Mouse (Mus musculus) gastrocnemius, postnatal 25 days (tissue): Measurements from ENCODE around the gene Prss47. TPM values are rescaled to one million over a fixed set of nuclear protein-coding genes. Genes with fewer than 3 reads are reported as not detected.

Source experiments
- DNase-seq: peaks from one replicate; pipeline ENCODE4 v3.0.0; 2022
- long read RNA-seq, 2 experiments: library from polyadenylated mRNA; stranded (forward); transcript quantifications; one replicate each; pipeline ENCODE4 v2.0.0; 2021
- total RNA-seq, 2 experiments: library from RNA; stranded (reverse); gene quantifications; 1 replicate in 1 of 2; 2 replicates in 1 of 2; pipeline ENCODE4 v1.2.3; 2021

Gene Prss47
- total RNA-seq: not detected
- long read RNA-seq, experiment 1: 0 reads
- long read RNA-seq, experiment 2: 0 reads

DNA sequence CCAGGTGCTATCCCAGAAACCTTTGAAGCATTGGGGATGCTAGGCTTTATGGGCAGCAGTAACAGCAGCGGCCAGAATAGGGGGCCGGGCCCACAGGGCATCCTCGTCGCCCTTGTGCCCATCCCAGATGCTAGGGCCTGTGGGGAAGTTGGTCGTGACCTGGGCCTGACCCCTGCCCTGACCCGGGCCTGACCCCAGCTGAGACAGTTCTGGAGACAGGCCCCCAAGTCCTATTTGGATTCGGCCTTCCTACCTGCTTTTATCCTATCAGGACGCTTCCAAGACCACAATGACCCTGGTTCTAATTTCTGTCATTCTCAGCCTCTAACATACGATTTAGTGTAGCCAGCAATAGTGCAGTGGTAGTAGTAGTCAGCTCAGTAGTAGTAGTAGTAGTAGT, at the start of gene Prss47:
TSS of gene Prss47 (minus strand) at position 101 of the 400 bp plus-strand sequence.
- DNase-seq: no peak

DNA sequence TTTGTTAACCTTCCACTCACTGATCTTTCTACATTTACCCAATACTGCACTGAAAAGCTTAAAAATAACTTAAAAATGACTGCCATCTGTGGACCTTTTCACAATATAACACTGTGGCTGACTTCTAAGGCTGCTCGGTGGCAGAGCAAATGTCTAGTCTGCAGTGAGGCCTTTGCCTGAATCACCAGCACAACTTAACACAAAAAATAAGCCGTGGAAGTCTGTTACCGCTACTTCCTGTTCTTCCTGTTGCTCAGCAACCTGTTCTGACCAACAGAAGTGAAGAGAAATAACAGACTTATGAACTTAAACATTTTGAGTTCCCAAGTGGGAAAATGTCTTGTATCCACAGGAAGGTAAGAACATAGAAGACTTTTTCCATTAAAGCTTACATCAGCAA, 48.7 kb upstream of the Prss47 start:
- no peak for DNase-seq

DNA sequence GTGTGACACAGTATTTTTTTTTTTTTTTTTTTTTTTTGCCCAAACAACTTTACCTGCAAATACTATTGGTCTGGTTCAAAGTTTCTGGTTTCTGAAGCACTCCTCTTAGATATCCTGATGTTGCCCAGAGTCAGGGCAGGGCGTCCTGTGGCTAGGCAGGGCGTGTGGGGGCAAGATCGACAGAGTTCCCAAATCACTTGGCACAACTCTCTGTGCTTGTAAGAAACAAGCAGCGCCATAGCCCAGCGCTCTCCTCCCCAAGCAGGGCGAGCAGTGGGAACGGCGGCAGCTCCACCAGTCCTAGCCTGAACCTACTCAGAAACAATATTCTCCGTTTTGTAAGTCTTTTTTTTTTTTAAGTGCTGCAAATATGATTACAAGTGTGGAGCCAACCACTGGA, 48.1 kb upstream of the Prss47 start:
- no peak for DNase-seq

DNA sequence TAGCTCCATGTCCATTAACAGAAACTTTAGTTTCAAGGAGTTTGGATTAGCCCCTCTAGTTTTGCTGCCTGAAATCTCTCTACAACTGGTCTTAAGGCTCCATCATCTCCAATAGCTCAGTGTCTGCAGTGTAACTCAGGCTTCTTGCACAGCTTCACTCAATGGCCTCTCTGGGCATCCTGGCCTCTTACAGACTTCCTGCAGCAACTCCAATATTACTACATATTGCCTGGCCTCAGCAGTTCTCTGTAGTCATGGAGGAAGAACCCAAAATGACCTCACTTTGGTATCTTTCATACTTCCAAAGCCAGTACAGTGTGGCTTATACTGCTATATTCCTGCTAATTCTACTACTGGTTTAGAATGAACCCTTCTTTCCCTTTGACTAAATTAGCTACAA, 44.5 kb upstream of the Prss47 start:
- no peak for DNase-seq

DNA sequence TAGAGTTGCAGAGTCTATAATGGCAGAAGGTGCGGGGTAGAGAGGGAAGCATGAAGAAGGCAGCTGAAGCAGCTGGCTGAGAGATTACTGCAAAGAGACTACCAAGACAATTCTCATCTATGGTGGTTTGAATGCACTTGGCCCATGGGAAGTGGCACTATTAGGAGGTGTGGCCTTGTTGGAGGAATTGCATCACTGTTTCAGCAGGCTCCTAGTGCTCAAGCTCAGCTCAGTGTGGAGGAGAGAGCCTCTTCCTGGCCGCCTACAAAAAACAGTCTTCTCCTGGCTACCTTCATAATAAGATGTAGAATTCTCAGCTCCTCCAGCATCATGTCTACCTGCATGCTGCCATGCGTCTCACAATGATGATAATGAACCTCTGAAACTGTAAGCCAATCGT, 43.4 kb upstream of the Prss47 start:
- no peak for DNase-seq

DNA sequence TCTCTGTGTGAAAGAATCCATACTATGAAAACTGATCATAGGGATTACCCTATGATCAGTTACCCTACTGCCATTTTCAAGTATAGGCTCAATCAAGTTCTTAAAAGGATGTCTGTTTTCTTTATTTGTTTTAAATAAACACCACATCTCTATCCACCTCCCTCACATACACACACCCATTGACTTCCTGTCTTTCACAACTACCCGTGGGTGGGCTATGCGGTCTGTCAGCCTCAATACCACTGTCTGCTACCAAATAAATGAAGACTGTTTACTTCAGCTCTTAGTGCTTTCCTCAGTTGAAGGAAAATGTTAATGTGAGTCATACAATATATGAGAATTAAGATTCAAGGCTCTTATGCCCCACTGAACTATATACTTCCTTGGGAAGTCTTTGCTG, 17.4 kb upstream of the Prss47 start:
- DNase-seq: no peak

DNA sequence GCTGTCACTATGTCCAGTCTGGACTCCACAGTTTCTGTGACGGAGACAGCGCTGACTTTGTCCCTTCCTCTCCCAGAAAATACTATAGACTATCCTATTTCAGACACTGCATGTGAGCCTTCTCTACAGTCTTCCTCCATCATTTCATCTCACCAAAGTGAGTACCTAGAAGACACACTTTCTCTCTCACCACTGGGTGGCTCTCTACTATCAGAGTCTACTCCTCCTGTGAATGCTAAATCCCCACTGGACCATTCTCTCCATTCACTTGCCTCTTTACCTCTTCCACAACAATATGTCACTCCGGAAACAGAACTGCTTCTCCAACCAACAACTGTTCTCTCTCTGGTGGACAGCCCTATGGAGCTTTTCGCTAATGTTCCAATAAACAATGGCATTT, 17.5 kb downstream of the Prss47 start:
- DNase-seq: no peak

DNA sequence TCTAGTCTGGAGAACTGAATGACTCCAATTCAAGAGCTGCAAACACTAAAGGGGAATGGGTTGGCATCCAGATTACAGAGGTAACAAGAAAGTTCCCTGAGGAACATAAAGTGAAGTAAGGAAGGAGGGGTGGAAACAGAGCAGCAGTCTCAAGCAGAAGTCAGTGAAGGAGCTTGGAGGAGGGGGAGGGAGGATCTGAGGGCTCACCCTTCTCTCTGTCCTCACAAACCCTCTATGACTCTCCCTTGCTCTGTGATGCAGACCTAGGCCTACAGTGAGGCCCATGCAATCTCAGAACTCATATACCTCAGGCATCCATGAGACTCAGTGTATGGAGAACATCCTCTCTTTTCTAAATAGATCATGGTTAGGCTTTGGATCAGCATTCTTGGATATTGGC, 19.8 kb downstream of the Prss47 start, which contains the start of gene Spata31d1c:
TSS of gene Spata31d1c (plus strand) at position 301 of the 400 bp plus-strand sequence.
- no peak for DNase-seq

DNA sequence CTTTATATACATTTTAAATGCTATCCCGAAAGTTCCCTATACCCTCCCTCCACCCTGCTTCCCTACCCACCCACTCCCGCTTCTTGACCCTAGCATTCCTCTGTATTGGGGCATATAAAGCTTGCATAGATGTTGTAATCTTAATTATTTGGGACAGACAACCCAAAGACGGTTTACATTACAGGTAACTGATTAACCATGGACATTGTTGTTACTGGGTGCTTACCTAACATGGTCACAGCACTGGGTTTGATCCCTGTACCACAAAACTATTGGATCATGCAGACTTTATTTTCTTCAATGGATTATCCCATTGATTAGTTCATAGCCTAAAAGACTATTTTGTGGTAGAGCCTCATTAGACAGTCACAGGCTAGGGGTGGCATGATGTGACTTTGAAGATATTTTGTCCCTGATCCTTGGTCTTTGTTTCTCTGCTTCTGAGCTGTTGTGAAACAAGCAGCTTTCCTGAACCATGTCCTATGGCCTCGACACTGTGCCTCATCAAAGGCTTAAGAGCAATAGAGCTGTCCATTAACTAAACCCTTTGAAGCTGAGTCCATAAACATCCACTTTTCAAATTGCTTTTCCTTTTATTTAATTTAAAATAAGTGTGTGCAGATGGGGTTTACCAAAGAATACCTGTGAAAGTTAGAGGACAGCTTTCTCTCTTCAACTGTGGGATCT, 41.4 kb downstream of the Prss47 start:
- no peak for DNase-seq

DNA sequence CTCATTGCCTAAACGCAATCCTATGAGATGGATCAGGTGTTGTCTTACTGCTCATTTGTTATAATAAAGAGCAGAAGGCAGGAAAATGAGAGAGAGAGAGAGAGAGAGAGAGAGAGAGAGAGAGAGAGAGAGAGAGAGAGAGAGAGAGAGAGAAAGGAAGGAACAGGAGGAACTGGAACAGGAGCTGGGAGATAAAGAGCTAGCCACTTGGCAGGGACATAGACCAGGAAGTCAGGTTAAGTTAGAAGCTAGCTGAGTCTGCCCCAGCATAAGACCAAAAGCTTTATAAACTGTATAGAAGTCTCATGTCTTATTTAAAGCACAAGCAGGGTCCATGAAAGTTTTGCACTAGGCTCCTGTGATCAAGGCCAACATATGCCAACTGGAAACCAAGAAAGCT, 44.6 kb downstream of the Prss47 start:
- no peak for DNase-seq

DNA sequence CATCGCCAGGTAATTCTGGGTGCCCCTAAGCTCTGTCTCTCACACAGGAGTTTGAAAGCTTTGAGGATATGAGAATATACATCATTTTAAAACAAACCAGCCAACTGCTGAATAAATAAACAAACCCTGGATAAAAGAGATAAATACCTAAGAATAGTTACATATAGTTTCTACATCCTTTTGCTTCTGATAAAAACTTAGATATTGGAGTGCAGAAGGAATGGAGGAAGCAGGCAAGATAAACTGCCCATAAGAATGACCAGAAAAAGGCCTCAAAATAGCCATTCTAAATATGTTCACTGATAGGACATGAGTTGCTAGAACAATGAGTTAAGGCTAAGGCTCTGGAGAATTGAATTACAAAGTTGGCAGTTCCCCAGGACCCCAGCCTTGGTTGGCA, 45.8 kb downstream of the Prss47 start:
- no peak for DNase-seq

DNA sequence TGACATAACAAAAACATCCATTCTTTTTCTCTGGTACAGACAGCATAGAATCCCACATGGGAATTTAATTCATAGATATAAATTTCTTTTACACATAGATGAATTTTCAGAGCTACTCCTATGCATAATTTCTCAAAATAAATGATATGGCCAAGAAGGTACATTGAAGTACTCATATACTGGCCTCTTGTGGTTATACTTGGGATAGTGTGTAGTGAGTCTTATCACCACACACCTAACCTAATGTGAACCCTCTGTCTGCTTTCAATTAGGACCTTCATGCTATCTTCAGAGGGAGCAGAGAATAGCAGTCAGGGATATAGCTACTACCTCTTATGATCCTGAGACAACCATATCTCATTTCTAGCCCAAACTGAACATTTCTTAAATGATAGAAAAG, 47.1 kb downstream of the Prss47 start:
- DNase-seq: no peak

Other genes starting within 250 kb of the Prss47 start
- gene Cntnap3, start 148.8 kb downstream of the Prss47 start, total RNA-seq: not detected
- gene Spata31, start 135.4 kb downstream of the Prss47 start, total RNA-seq: not detected
- not detected for gene Spata31d1c, start 19.7 kb downstream of the Prss47 start, total RNA-seq
- 1 to 10 TPM; 7.5 to 8.3 TPM for gene Mfsd14b, start 60.2 kb upstream of the Prss47 start, total RNA-seq
- gene Olfr465-ps1, start 85.3 kb upstream of the Prss47 start, total RNA-seq: not detected
- not detected for gene Olfr466, start 97.5 kb upstream of the Prss47 start, total RNA-seq
- gene Nlrp4f, start 153.2 kb upstream of the Prss47 start, total RNA-seq: not detected
- not detected for gene Gm10775, start 206.8 kb upstream of the Prss47 start, total RNA-seq
- 10 to 100 TPM in 1 of 2 experiments, 1 to 10 TPM in 1; 8.4 to 10.6 TPM for gene Zfp369, start 226.1 kb upstream of the Prss47 start, total RNA-seq